Mouse (Mus musculus) adrenal gland, adult 18-20 months (tissue): Measurements from ENCODE around the gene Caps2. TPM values are rescaled to one million over a fixed set of nuclear protein-coding genes. Genes with fewer than 3 reads are reported as not detected.
"Not testable (repeated sequence)": the region's sequence is repeated elsewhere in the genome, so short reads cannot be mapped to it uniquely, and the experiment has no call there.

ENCODE experiments used
- DNase-seq, 2 experiments: peaks; one replicate each; pipeline ENCODE4 v3.0.0; 2021 to 2022; ENCODE audit warnings: low spot score in 2 of 2
- long read RNA-seq, 2 experiments: library from polyadenylated mRNA; stranded (forward); transcript quantifications; one replicate each; pipeline ENCODE4 v2.0.0; 2021
- total RNA-seq, 2 experiments: library from RNA; stranded (reverse); gene quantifications; 1 replicate in 1 of 2; 2 replicates in 1 of 2; pipeline ENCODE4 v1.2.3; 2021

The Caps2 gene
- total RNA-seq, result not detected
- long read RNA-seq, experiment 1, result 0 reads
- long read RNA-seq, experiment 2, result 0 reads

DNA sequence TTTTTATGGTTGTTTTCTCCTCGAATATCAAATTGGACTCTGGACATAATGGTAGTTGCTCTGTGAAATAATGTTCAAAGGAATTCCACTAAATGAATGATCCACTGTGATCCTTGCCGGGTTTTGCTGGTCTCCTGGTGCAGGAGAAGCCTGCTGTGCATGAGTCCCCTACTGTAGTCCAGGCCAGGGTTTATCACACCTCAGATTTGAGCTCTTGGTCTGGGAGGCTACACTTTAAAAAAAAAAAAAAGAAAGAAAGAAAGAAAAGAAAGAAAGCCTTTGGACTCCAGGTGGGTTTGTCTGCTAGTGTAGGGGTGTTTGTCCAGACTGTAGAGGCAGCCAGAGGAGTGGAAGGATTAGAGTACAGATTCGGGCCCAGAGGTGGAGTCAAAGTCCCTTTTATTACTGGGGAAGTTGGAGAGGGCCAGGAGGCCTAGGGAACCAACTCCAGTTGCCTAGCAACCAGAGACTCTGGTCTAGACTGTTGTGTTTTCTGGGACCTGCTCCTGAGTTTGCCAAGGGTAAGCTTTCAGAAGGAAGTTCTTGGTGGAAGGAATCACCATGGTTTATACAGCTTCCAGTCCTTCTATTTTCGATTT is at the start of gene Caps2:
Gene Caps2 (plus strand): TSS at position 454 of the 599 bp plus-strand sequence.
- no peak for DNase-seq

DNA sequence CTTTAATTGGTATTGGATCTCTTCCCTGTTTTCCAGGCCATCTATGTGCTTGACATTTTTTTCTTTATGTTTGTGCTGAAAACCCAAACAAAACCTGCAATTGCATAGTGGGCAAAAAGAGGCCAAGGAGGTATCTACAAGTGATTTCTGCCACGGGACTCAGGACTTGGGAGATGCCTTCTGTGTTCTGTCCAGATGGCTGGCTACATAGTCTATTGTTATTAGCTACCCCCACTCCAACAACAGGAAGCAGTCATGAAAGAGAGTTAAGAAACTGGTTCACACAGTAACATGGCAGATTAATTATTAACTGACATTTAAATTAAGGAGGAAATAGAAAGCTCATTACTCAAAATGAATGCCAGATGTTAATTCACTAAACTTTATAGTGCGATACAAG is 38.3 kb upstream of the Caps2 start:
- DNase-seq, result not testable (repeated sequence)

DNA sequence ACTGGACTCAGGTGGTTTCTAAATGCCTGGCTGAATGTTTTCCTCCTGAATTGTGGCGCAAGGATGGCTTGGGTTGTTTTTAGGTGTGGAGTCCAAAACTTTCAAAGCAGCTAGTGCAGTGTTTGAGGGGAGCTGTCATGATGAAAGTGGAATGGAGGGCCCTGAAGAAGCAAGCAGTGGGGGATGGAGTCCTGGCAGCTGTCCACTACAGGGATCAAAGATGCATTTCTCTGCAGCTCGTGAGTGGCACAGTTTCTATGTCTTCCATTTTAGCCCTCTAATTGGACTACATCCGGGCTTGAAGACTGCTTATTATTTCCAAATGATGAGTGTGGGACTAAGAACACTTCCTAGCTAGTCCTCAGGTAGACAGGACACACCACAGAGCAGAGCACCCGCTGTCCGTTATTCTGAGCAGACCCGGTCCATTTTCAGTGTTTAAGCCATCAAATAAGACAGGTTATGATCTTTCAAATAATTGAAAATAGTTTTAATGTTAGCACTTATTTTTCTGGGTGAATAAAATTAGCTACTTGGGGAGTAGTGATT is 35.7 kb upstream of the Caps2 start:
- DNase-seq, result not testable (repeated sequence)

DNA sequence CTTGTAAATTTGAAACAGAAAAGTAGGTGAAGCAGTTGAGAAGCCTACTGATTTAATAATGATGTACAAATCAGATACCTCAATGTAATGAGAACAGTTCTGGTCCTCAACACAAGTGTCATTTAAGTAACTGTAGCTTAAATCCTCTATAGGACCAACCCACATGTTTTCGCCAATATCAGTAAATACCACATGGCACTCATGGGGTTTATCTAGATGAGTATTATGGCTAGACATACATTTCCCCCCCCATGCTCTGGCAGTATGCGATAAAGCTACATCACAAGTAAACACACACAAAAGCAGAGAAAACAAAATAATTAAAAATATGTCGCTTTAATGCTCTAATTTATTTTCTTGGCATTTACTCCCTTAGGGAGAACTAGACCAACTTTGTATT is 31.2 kb upstream of the Caps2 start:
- no peak for DNase-seq

DNA sequence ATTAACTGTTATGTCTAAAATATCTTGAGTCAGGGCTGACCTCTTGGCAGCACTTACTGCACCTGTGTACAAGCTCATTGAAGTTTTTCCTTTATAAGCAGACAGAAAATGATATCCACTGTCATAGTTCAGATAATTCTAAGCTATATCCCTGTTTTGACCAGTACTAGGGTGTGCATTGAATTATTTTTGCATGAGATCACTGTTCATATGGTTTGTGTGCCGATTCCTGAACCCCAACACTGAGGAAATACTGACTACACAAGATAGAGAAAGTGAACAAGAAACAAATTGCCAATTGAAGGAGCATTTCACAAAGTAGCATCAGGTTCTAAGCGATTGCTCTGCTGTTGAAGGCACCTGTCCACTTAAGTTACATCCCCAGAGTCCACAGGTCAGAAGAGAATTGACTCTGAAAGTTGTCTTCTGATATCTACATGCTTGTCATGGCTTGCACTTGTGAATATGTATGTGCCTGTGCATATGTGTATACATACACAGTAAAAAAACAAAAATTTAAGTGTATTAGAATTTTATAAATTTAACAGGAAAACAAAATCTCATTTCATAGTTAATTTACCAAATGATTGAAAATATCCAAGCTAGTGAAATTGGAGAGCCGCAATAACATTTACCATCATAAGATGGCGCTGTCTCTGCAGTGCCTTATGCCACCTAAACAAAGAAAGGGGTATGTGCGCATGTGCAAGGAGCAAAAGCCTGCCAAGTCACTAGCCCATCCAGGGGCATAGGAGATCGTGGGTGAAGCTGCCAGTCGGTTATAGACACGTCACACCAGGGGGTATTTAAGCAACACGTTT is 25.2 kb upstream of the Caps2 start:
- DNase-seq, result no peak

DNA sequence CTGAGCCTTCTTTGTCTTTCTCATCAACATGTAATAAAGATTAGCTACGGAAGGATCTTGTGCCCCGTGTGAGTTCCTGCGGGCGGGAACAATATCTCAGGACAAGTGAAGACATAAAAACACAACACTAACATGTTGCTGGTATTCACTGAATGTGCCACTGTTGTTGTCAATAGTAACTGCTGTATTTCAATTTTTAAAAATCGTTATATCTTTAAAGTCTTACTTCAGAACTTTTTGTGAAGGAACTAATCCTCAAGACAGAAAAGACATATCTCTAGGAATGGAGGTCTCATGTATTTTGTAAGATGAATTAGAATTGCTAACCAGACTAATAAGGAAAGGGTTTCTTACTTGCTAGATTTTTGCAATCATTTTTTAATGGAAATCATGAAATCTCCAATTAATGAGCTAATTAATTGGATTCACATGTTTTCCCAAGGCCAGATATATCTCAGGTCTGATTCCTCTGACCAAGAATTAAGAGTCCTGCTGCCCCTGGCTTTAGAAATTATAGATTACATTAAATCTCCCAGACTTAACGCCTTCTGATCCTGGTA is 24.5 kb upstream of the Caps2 start:
- DNase-seq, result no peak

DNA sequence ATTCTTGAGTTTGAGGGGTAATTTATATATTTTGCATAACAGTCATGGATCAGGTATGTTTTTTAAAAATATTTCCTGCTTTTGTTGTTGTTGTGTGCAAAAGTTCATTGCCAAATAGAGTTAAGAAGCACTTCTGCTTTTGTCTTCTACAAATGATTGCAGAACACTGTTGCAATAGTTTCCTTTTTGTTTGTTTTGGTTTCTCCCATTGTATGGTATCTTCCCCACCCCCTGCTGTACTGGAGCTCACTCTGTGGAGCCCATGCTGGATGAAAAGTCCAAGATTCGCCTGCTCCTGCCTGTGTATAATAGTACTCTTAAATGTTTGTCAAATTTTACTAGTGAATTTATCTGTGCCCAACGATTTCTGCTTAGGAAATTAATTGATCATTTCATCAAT is 23.6 kb upstream of the Caps2 start:
- no peak for DNase-seq

DNA sequence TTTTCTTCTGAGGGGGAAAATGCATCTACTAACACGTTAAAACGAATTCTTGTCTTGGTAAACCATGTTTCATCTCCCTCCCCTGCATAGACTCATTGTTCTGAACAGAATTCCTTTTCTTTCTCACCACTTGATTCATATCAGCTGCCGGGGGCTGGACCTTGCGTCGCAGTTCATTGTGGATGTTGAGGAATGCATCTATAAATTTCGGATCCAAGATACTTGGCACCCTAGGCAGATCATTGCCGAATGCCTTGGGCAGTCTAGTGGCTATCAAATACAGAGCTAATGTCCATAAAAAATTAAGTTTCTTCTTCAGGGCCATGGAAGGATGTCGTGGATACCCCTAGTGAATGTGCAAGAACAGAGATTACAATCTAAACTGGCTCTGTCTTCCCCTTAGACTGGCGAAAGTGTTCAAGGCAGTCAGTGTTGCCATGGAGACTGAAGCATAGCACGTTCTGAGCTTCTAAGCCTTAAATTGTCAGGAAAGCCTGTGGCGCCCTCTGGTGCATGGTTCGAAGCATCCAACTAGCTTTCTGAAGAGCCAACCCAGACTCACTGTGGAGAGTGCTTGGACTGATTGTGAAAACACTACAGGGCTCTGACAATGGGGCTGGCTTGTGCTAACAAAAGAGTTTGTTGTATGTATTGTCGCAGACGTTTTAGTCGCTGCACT is 3.4 kb upstream of the Caps2 start, which contains the start of gene Glipr1l3:
Gene Glipr1l3 (minus strand): TSS at position 446 of the 679 bp plus-strand sequence.
- DNase-seq, result peak; percentile 52 to 59

DNA sequence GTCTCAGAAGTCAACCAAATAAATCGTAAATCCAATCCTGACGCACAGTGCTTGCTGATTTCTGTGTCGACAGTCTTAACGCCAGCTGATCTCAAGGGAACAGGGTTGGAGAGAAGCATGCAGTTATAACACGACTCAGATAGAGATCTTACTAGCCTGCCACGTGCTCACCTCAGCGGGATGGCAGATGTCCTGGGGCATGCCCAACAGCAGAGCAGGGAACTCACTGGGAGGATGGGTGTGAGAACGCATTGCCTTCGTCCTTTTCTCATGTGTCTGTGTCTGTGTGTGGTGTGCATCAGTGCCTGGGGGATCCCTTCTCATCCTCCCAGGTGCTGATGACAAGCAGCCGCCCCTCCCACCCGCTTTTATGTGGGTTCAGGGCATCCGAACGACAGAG is 13.6 kb downstream of the Caps2 start:
- not testable (repeated sequence) for DNase-seq

DNA sequence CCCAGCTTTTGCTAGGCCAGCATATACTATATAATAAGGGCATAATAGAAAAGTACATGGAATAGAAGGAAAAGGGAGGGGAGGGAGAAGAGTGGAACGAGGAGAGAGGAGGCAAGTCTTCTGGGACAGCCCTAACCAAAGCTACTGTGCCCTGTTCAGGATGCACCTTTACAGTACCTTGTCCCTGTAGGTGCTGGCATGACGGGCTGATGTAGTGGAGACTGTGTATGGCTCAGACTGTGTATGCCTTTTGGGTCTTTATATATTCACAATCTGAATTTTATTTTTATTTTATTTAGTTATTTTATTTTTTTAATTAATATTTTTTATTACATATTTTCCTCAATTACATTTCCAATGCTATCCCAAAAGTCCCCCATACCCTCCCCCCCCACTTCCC is 30.5 kb downstream of the Caps2 start:
- DNase-seq, result not testable (repeated sequence)

DNA sequence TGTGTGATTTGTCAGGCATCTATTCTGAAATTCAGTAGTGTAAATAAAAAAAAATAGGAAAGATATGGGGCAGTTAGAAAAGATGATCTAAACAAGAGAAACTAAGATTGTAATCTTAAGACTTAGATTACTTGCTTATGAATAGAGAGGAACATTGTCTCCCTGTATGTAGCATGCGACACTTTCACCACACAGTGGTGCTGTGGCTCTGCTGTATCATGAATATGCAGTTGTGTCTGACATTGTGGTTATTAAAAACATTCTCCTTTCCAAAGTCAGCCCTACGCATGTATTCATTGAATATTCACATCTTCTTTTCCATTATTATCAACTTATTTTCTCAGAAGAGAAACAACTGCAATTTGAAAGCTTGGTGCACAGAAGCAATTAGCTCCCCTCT is 40.0 kb downstream of the Caps2 start:
- no peak for DNase-seq

DNA sequence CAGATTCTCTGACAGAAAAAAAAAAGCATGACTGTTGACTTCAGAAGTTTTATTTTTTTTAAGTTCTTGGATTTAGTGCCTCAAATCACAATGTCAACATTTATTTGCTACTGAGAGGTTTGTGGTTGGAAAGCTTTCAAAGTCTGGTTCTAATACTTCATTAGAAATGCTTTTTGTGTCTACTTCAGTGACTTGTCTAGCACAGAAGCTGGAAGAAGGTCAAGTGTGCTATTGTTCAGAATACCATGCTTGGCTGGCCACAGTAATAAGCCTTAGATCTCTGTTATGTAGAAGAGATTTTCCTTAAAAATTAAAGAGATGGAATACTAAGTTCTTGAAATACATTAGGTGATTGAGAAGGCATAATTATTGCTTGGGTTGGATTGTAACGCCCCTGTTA is 63.7 kb downstream of the Caps2 start:
- no peak for DNase-seq

DNA sequence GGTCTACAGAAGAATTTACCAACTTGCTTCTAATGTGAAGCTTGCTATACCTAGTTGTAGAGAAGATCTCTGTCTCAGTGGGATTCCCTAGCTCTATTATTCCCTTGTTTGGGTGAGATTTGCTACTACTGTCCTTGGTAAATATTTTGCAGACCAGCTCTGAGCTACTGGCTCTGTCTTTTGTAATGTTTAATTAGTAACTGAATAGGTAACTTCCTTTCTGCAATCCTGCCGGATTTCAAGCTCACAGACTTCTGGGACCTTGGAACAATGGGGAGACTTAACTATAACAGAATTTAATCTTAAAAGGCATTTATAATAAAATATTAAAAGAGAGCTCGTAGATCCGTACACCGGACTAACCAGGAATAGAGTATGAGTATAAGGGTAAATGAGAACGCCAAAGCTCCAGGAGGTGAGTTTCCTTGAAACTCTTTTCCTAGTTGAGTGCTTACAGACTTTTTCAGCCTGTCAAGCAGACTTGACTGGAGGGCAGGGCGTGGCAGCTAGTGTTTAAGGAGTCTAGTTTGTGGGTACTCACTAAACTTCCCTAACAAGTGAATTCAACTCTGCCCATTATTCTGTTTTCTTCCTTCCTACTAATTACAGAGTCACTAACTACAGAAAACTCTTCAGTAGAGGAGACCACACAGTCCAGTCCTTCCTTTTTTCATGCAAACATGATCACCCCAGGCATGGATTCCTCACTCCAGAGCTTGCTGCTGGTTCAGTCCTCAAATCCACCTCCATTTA is 65.8 kb downstream of the Caps2 start:
- DNase-seq, result not testable (repeated sequence)

DNA sequence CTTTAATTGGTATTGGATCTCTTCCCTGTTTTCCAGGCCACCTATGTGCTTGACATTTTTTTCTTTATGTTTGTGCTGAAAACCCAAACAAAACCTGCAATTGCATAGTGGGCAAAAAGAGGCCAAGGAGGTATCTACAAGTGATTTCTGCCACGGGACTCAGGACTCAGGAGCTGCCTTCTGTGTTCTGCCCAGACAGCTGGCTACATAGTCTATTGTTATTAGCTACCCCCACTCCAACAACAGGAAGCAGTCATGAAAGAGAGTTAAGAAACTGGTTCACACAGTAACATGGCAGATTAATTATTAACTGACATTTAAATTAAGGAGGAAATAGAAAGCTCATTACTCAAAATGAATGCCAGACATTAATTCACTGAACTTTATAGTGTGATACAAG is 69.3 kb downstream of the Caps2 start:
- not testable (repeated sequence) for DNase-seq

DNA sequence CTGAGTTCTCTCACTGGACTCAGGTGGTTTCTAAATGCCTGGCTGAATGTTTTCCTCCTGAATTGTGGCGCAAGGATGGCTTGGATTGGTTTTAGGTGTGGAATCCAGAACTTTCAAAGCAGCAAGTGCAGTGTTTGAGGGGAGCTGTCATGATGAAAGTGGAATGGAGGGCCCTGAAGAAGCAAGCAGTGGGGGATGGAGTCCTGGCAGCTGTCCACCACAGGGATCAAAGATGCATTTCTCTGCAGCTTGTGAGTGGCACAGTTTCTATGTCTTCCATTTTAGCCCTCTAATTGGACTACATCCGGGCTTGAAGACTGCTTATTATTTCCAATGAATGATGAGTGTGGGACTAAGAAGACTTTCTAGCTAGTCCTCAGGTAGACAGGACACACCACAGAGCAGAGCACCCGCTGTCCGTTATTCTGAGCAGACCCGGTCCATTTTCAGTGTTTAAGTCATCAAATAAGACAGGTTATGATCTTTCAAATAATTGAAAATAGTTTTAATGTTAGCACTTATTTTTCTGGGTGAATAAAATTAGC is 72.0 kb downstream of the Caps2 start:
- not testable (repeated sequence) for DNase-seq

DNA sequence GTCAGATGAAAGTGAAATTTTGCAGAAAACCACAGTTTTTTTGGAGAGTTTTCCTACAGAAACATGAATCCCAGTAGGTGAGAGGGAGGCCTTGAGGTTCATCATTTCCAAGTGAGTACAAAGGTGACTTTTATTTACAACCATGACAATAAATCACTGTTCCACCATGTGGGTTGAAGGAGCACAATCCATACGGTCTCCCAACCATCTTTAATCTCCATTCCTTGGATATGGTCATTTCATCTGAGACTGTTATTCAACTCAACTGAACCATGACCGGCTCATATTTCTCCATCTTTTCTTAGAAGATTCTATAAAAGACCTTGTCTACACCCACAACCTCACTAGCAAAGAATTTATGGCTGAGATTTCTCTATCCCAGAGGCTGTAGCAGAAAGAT is 84.9 kb downstream of the Caps2 start:
- no peak for DNase-seq

DNA sequence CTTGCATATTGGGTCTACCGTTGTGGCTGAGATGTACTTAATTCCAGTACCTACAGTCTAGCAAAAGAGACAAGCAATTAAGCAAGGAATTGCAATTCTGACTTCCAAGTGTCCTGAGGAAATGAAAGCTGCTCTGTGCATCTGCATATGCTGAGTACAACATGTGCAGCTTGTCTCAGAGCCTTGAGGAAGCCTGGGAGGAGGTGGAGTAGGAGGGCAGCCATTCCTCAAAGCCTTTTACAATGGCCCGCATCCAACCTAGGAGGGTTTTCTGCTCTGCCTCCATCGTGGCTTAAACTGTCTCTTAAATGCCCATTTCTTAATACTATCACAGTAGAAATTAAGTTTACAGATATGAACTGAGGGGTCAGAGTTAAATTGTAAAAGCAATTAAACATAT is 100.0 kb downstream of the Caps2 start:
- no peak for DNase-seq
